Mouse (Mus musculus) pancreas, adult 10 weeks (tissue): ENCODE data around the gene Atp5b. TPM values are rescaled to one million over a fixed set of nuclear protein-coding genes. Genes with fewer than 3 reads are reported as not detected.

ENCODE experiments used
- polyA plus RNA-seq: library from polyadenylated mRNA; stranded (reverse); fragments of 350-450 nt; fragmentation: Illumina TruSeq; extraction: RNeasy Lipid Tissue Mini Kit (QIAGEN cat#74804); gene quantifications from one replicate; pipeline ENCODE4 v1.2.3, GENCODE M21; 2015; ENCODE audit warnings: low read depth, low replicate concordance; ENCODE audit not compliant: insufficient read depth

Atp5b gene
- 359 TPM for polyA plus RNA-seq

DNA sequence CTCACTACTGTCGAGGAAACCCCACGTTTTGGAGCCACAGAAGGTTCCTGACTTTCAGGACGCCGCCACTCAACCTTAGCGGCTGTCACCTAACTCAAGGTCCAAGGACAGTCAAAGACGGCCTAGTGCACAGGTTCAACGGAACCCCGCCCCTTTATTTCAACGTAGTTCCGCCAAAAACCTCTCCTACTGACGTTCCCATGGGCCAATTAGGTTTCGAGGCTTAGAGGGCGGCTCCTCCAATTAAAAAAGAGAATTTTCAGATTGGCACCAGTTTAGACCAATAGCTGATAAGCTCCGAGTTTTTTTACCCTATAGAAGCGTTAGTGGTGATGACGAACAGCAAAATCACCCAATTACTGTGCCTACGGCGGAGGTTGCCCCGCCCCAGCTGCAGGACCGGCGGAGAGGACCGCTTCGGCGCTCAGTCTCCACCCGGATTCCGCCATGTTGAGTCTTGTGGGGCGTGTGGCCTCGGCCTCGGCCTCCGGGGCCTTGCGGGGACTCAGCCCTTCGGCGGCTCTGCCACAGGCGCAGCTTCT is at the start of gene Atp5b:
Gene Atp5b (plus strand): TSS at position 394 of the 542 bp plus-strand sequence.

GRCm38 (mm10) chr10:128058601-128059151 is 24.4 kb upstream of the Atp5b start, which contains the start of gene Ptges3:
Gene Ptges3, plus strand, starts transcription at chr10:128058954.

DNA sequence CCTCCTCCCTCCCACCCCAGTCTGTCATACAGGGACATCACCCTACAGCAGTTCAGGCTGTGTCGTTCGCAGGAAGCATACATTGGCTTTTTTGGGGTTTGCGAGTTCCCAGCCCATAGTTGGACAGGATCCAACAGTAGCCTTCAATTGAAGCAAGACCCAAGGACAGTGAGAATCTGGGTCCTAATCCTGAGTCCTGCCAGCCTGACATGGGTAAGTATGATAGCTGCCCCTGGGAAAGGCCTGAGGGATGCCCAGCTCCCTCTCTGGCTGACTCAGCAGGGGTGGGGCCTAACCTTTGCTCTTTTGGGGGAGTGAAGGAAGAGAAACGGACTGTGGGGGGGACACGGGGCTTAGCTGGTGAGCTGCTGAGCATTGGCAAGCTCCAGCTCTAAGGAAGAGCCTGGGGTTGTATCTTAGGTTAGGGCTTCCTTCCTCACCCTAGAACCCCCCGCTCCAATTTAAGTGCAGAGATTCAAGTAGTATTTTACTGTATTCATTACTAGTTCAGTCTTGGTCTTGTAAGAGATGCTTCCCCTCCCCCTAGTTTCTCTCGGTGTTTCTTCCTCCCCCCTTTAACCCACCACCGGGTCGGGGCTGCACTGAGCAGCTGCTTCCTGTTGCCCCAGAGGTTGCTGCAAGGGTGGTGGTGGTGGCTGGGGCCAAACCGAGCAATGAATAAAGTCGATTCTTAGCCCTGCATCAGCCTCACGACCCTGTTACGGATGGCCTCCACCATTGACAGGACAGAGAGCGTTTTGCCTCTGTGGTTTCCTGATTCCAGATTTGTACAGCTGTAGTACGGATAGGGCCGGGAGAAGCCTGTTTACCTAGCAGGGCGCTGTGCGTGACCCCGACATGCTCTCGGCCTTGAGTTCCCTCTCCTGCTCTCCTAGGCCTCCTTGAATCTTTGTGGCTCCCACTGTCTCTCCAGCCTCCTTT is 8.8 kb downstream of the Atp5b start, which contains the start of gene Baz2a:
Gene Baz2a (plus strand): TSS at position 14 of the 942 bp plus-strand sequence.

Other genes with a start within 250 kb of the Atp5b start
- gene Rdh19, start 233.3 kb upstream of the Atp5b start, polyA plus RNA-seq: not detected
- not detected for gene Rdh16f2, start 216.8 kb upstream of the Atp5b start, polyA plus RNA-seq
- gene Rdh7, start 194.5 kb upstream of the Atp5b start, polyA plus RNA-seq: not detected
- 5.4 TPM for gene Sdr9c7, start 184.8 kb upstream of the Atp5b start, polyA plus RNA-seq
- not detected for gene Hsd17b6, start 75.7 kb upstream of the Atp5b start, polyA plus RNA-seq
- gene Prim1, start 68.1 kb upstream of the Atp5b start, polyA plus RNA-seq: 3.3 TPM
- gene Naca, start 47.7 kb upstream of the Atp5b start, polyA plus RNA-seq: 222 TPM
- gene Ptges3, start 24.3 kb upstream of the Atp5b start, polyA plus RNA-seq: 30.4 TPM
- 9.4 TPM for gene Baz2a, start 8.3 kb downstream of the Atp5b start, polyA plus RNA-seq
- 11.2 TPM for gene Rbms2, start 97.0 kb downstream of the Atp5b start, polyA plus RNA-seq
- 37.5 TPM for gene Gls2, start 111.2 kb downstream of the Atp5b start, polyA plus RNA-seq
- gene Spryd4, start 128.5 kb downstream of the Atp5b start, polyA plus RNA-seq: 6.0 TPM
- gene Mip, start 142.6 kb downstream of the Atp5b start, polyA plus RNA-seq: not detected
- 5.8 TPM for gene Timeless, start 148.8 kb downstream of the Atp5b start, polyA plus RNA-seq
- gene Apon, start 170.8 kb downstream of the Atp5b start, polyA plus RNA-seq: not detected
- gene Apof, start 185.4 kb downstream of the Atp5b start, polyA plus RNA-seq: not detected
- 12.1 TPM for gene Stat2, start 187.3 kb downstream of the Atp5b start, polyA plus RNA-seq
- gene Il23a, start 215.5 kb downstream of the Atp5b start, polyA plus RNA-seq: not detected
- gene Pan2, start 220.1 kb downstream of the Atp5b start, polyA plus RNA-seq: 14.3 TPM
- 55.2 TPM for gene Cnpy2, start 239.2 kb downstream of the Atp5b start, polyA plus RNA-seq